Mouse (Mus musculus) thymus, postnatal 36 days (tissue): Measurements from ENCODE around the gene Hrh2.

ENCODE experiments used
- DNase-seq, 2 experiments: peaks; one replicate each; pipeline ENCODE4 v3.0.0; 2022; ENCODE audit warnings: mixed read lengths in 2 of 2

Hrh2 gene

GRCm38 (mm10) chr13:54221631-54222179 lies 29.8 kb downstream of the Hrh2 start:
- DNase-seq, result no peak

GRCm38 (mm10) chr13:54222921-54223769 lies 31.2 kb downstream of the Hrh2 start:
- DNase-seq, result no peak

GRCm38 (mm10) chr13:54227916-54228483 lies 36.1 kb downstream of the Hrh2 start:
- DNase-seq, result no peak

- DNase-seq, result no peak
Measured at GRCm38 (mm10) chr13:54230081-54230480, 38.2 kb downstream of the Hrh2 start.

GRCm38 (mm10) chr13:54231868-54232267 lies 39.9 kb downstream of the Hrh2 start:
- DNase-seq, result no peak

- no peak for DNase-seq
Measured at GRCm38 (mm10) chr13:54237512-54237911, 45.6 kb downstream of the Hrh2 start.

GRCm38 (mm10) chr13:54238585-54239323 lies 46.8 kb downstream of the Hrh2 start:
- DNase-seq, result no peak

GRCm38 (mm10) chr13:54242380-54242779 lies 50.5 kb downstream of the Hrh2 start:
- peak; percentile 33 for DNase-seq

GRCm38 (mm10) chr13:54245204-54245603 lies 53.3 kb downstream of the Hrh2 start:
- no peak for DNase-seq

GRCm38 (mm10) chr13:54247545-54247944 lies 55.6 kb downstream of the Hrh2 start:
- DNase-seq, result peak; percentile 29 to 48

GRCm38 (mm10) chr13:54248436-54248995 lies 56.6 kb downstream of the Hrh2 start:
- no peak for DNase-seq

GRCm38 (mm10) chr13:54249007-54249406 lies 57.1 kb downstream of the Hrh2 start:
- no peak for DNase-seq

- no peak for DNase-seq
Measured at GRCm38 (mm10) chr13:54250346-54250745, 58.4 kb downstream of the Hrh2 start.

GRCm38 (mm10) chr13:54251541-54252225 lies 59.8 kb downstream of the Hrh2 start:
- no peak for DNase-seq

GRCm38 (mm10) chr13:54257580-54258223 lies 65.8 kb downstream of the Hrh2 start:
- DNase-seq, result no peak

- DNase-seq, result no peak
Measured at GRCm38 (mm10) chr13:54258231-54258743, 66.4 kb downstream of the Hrh2 start.

- no peak for DNase-seq
Measured at GRCm38 (mm10) chr13:54260318-54260717, 68.4 kb downstream of the Hrh2 start.

- no peak for DNase-seq
Measured at GRCm38 (mm10) chr13:54262741-54263510, 71.0 kb downstream of the Hrh2 start.

GRCm38 (mm10) chr13:54263641-54264040 lies 71.7 kb downstream of the Hrh2 start:
- DNase-seq, result no peak

GRCm38 (mm10) chr13:54266472-54266871 lies 74.5 kb downstream of the Hrh2 start:
- no peak for DNase-seq

GRCm38 (mm10) chr13:54269087-54269486 lies 77.2 kb downstream of the Hrh2 start:
- no peak for DNase-seq
